Mouse (Mus musculus) myocyte (in vitro differentiated cells): ENCODE data around the gene Gm6351. TPM values are rescaled to one million over a fixed set of nuclear protein-coding genes. Genes with fewer than 3 reads are reported as not detected.
"Not testable (repeated sequence)": the region's sequence is repeated elsewhere in the genome, so short reads cannot be mapped to it uniquely, and the experiment has no call there.

Source experiments
- H3K27me3 ChIP-seq: one replicate; pipeline ENCODE4 v1.6.1; 2011; ENCODE audit not compliant: control insufficient read depth, insufficient read depth, insufficient read length
- H3K36me3 ChIP-seq: one replicate; pipeline ENCODE4 v1.6.1; 2011; ENCODE audit not compliant: control insufficient read depth, insufficient read depth
- H3K4me2 ChIP-seq: one replicate; pipeline ENCODE4 v1.6.1; 2011; ENCODE audit warnings: low read depth, control low read depth
- H3K4me3 ChIP-seq: one replicate; pipeline ENCODE4 v1.5.1; 2011; ENCODE audit warnings: mild to moderate bottlenecking, control low read depth, moderate library complexity
- H3K79me2 ChIP-seq: one replicate; pipeline ENCODE4 v1.6.1; 2011; ENCODE audit not compliant: control insufficient read depth, insufficient read depth
- H3ac ChIP-seq: one replicate; pipeline ENCODE4 v1.6.1; 2011; ENCODE audit not compliant: control insufficient read depth, insufficient read length
- polyA plus RNA-seq: library from polyadenylated mRNA; unstranded; fragments of >200 nt; fragmentation: generic; extraction: Trizol; gene quantifications from one replicate; pipeline ENCODE4 v1.2.1, GENCODE M21; 2012; ENCODE audit warnings: missing spikeins

Gm6351 gene
- polyA plus RNA-seq, result not detected

- not testable (repeated sequence) for H3K4me3 ChIP-seq, H3K4me2 ChIP-seq, H3K79me2 ChIP-seq, H3K36me3 ChIP-seq, H3K27me3 ChIP-seq, H3ac ChIP-seq
These were observed at the start of gene Gm6351 for GRCm38 (mm10) chr5:94076085-94076484. Gene Gm6351 (plus strand): TSS chr5:94076385.

GRCm38 (mm10) chr5:94070445-94070844, 5.7 kb upstream of the Gm6351 start, which contains the start of gene BC061212:
Gene BC061212 (minus strand): TSS chr5:94070545.
- H3K79me2 ChIP-seq, H3ac ChIP-seq, H3K36me3 ChIP-seq, H3K4me2 ChIP-seq, H3K27me3 ChIP-seq, H3K4me3 ChIP-seq: not testable (repeated sequence)

Other genes starting within 250 kb of the Gm6351 start
- not detected for gene Gm7792, start 232.6 kb upstream of the Gm6351 start, polyA plus RNA-seq
- not detected for gene Gm16429, start 147.3 kb upstream of the Gm6351 start, polyA plus RNA-seq
- gene BC061212, start 5.8 kb upstream of the Gm6351 start, polyA plus RNA-seq, result not detected
- not detected for gene Gm3106, start 141.6 kb downstream of the Gm6351 start, polyA plus RNA-seq
- gene A430089I19Rik, start 230.4 kb downstream of the Gm6351 start, polyA plus RNA-seq, result not detected
- not detected for gene Gm6502, start 238.1 kb downstream of the Gm6351 start, polyA plus RNA-seq